Mouse (Mus musculus) left cerebral cortex, postnatal 10 days (tissue): ENCODE results near the gene Bud23. TPM values are rescaled to one million over a fixed set of nuclear protein-coding genes. Genes with fewer than 3 reads are reported as not detected.
"Not testable (repeated sequence)": the region's sequence is repeated elsewhere in the genome, so short reads cannot be mapped to it uniquely, and the experiment has no call there.

Experiments used
- DNase-seq, 2 experiments: peaks; one replicate each; pipeline ENCODE4 v3.0.0; 2021 to 2022; ENCODE audit warnings: low spot score in 2 of 2, mixed read lengths in 1 of 2; ENCODE audit errors: extremely low spot score in 1 of 2
- intact Hi-C: fragments of 180-260 bp; cut with DNase I; formaldehyde crosslinking; loops from one replicate; pipeline ENCODE4 v1.15.1; 2025
- total RNA-seq, 2 experiments: library from RNA; stranded (reverse); gene quantifications; 2 replicates each; pipeline ENCODE4 v1.2.3; 2021

The Bud23 gene
- 10 to 100 TPM; 39.7 to 50.1 TPM for total RNA-seq

DNA sequence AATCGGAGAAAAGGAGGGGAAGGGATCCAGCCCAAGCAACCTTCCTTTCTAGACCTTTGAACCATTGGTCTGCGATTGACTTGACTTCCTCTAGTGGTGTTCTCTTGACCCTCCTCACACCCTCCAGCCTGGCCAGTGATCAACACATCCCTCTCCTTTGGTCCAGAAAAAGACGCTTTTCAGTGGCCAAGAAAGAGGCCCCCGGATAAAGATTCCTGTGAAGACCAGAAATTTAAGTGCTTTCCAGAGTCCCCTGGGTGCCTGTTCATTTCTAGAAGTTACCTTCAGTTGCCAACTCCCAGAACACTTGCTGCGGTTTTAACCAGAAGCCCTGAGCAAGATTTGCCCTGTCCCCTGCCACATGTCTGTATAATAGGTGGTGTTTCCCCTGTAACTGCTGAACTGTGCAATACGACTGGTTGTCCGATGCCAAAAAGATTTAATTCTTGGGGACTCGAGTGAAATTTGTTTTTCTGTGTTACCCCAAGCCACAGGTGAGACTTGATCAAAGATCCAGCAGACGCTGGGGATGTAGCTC is at the start of gene Bud23:
TSS of gene Bud23 (minus strand) at position 51 of the 538 bp plus-strand sequence.
- intact Hi-C loops, result loop anchor here (5.0 kb wide), 1 partner anchor 43 kb away; the partner anchor contains the start of gene Stx1a

DNA sequence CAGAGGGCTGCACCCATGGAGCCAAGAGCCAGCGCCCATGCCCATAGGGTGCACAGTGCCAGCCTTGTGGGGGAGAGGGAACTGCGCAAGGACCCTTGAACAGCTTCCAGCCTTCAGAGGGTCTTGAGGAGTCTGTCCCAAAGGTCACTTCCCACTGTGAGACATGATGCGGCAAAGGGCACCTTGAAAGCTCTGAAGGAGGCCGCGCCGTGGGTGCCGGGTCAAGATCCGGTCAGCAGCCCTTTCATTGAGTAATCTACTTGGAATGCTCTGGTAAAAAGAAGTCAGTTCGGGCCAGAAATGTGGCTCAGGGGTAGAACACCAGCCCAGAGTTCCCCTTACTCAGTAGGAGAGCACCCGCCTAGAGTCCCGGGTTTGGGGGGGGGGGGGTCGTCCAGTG is 49.0 kb upstream of the Bud23 start:
- DNase-seq, result no peak
- intact Hi-C loops, result no loop called here

More for the DNA sequence above, at the start of gene Bud23:
- DNase-seq, result not testable (repeated sequence)

DNA sequence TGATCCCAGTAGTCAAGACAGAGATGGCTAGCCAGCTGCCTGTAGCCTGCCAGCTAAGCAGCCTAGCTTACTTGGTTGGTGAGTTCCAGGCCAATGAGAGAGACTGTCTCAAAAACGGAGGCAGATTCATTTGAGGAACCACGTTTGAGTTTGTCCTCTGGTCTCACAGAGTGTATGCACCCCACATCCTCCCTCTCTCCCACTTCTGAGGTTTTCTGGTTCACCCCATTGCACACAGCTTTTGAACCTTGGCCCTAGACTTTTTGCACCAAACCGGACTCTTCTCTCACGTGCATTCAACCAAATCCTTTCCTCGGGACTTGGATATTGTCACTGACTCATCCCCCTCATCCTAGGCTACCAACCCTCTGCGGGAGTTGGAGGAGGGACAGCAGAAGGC is 45.2 kb upstream of the Bud23 start:
- intact Hi-C loops, result loop anchor here (10.0 kb wide), 1 partner anchor 235 kb away; no protein-coding TSS in a partner anchor
- DNase-seq, result no peak

DNA sequence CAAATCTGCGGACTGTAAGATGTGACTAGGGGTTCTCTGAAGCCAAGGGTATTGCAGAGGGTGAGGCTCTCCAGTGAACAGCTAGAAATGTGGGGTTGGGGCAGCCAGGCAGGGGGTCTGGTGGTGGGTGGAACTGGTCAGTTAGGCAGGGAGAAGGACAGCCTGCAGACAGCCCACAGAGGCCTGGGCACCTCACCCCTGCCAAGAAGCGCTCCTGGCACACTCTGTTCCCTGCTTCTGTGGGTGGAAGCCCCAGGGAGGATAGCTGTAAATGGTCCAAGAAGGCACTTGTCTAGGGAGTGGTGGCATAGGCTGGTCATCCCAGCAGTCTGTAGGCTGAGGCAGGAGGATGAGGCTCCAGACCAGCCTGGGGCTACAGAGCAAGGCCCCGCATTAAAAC is 44.7 kb upstream of the Bud23 start:
- intact Hi-C loops, result loop anchor here (10.0 kb wide), 1 partner anchor 235 kb away; no protein-coding TSS in a partner anchor
- no peak for DNase-seq

DNA sequence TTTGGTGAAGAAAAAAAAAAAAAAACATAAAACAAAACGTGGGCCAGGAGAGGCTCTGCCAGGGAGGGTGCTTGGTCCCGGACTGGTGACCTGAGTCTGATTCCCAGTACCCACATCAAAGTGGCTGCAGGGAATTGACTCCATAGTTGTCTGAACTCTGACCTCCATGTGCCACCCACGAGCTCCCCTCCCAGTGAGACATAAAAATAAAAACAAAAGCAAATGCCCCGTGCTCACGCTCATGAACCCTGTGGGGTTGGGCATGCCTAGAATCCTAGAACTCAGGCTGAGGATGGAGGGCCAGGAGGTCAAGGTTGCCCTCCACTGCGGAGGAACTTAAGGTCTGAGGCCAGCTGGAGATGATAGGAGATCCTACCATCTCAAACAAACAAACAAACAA is 44.3 kb upstream of the Bud23 start:
- no peak for DNase-seq
- intact Hi-C loops, result loop anchor here (10.0 kb wide), 1 partner anchor 236 kb away; no protein-coding TSS in a partner anchor

DNA sequence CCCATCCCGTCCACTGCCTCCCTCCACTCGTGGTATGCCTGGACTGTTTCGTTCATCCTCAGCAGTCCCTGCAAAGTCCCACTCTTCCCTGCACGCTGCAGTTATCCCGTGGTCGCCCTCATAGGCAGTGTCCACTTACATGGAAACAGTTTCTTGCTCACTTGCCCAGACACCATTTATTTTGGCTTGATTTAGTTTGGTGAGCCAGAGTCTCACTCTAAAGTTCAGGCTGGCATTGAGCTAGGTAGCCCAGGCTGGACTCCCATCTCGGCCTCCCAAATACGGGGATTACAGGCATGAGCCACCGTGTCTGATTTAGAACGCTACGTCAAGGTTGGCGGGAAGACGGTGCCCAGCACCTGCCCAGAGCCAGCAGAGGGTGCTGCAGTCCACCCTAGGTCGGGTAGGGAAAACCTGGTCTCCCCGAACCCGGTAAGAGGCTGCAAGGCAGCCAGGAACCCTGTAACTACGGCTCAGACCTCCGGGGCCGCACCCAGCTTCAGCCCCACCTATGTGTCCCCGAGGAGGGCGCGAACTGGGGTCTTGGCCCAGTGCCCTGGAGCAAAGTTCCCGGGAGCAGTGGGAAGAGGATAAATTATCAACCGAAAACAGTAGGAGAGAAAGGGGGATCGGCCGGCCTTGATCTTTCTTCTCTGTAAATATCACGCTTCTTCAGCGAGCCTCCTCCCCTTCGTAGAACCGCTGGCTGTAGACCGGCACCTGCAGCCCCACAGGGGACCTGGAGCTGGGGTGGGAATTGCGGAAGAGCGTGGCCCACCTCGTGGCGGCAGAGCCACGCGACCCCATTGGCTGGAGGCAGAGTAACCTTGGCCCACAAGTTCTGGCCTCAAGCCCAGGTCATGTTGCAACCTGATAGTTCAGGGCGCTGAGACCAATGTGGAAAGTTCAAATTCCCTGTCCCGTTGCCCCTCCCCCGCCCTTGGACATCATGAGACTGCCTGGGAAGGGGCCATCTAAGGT is 43.1 kb upstream of the Bud23 start:
- peak in 1 of 2 experiments; percentile 46 for DNase-seq

DNA sequence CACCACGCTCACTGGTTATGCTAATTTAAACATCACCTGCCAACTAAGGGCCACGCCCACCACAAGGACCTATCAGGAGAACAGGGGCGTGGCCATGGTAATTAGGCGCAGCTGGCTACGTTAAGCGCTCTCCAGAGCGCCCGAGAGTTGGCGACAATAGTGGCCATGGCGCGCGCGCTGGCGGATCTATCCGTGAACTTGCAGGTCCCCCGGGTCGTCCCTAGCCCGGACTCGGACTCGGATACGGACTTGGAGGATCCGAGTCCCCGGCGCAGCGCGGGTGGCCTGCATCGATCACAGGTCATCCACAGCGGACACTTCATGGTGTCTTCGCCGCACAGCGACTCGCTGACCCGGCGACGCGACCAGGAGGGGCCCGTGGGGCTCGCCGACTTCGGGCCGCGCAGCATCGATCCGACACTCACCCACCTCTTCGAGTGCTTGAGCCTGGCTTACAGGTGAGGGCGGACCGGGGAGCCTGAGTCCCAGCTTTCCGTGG is 42.0 kb upstream of the Bud23 start:
- DNase-seq, result peak; percentile 48 to 86
- intact Hi-C loops, result loop anchor here (10.0 kb wide), 1 partner anchor 238 kb away; no protein-coding TSS in a partner anchor

More for the DNA sequence above, 43.1 kb upstream of the Bud23 start:
- intact Hi-C loops, result loop anchor here (10.0 kb wide), 1 partner anchor 237 kb away; no protein-coding TSS in a partner anchor

DNA sequence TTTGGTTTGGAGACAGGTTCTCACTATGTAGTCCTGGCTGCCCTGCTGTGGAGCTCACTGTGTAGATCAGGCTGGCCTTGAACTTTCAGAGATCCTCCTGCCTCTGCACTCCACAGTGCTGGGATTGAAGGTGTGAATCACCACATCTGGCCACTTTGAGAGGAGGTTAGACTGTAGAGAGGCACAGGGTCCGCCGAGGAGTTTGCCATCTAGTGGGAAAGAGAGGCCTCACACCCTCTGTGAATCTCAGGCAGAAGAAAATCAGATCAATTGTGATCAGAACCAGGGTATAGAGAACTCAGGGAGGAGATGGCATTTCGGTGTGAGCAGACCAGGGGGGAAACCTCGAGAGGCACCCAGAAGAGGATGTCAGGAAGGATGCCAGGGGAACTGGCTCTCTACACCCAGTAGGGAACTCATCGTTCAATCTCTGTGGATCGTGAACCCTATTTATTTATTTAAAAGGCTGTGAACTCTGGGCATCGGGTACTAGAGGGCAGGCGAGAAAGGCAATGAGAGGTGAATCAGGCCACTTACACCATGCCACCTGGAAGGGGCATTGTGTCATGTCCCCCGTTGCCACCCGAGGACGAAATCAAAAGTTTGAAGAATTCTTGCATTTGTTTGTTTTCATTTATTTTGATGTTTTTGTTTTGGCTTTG is 39.4 kb upstream of the Bud23 start:
- no peak for DNase-seq
- intact Hi-C loops, result loop anchor here (10.0 kb wide), 1 partner anchor 241 kb away; no protein-coding TSS in a partner anchor

DNA sequence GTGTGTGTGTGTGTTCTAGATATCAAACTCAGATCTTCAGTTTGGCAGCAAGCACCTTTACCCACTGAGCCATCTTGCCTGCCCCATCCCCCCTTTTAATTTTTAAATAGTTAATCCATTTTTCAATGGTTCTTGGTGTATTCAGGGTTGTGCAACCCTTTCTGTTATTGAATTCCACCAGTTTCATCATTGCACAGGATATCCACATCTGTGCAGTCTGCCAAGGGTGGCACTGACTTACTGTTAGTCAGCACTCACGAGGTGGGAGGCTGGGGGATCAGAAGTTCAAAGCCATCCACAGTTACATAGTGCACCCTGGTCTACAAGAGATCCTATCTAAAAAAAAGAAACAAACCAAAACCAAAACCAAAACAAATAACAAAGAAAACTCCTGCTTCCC is 36.2 kb upstream of the Bud23 start:
- intact Hi-C loops, result loop anchor here (10.0 kb wide), 1 partner anchor 244 kb away; no protein-coding TSS in a partner anchor
- DNase-seq, result no peak

DNA sequence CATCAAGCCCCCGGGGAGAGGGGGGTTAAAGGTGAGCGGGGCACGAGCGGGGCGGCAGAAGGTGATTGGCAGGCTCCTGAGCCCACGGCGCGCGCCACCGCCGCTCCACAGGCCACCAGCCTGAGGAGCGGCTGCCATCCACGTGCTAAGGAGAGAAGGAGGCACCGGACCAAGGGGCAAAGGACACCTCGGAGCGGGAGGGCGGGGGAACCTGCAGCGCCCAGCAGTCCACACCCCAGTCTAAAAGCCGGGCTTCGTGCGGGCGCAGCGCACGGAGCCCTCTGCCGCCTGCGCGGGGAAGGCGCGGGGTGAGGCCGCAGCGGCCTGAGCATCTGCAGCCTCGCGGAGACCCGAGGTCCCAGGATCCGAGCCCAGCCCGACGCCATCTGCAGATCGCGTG is 24.9 kb upstream of the Bud23 start, which contains the start of gene Mlxipl:
TSS of gene Mlxipl (plus strand) at position 238 of the 400 bp plus-strand sequence.
- no peak for DNase-seq
- intact Hi-C loops, result no loop called here

DNA sequence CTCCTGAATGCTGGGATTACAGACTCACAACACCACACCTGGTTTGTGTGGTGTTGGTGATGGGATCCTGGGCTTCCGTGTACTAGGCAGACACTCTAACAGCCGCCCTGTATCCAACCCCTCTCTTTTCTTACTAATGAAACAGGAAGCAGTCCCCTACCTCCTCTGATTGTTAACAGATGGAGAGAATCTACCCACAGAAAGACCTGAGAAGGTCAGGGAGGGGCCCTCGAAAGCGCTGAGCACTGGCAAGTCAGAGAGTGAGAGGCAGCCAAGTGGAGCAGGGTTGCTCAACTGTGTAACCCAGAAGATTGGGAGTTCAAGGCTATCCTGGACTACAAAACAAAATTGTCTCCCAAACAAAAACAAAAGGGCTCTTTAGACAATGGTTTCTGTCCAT is 22.1 kb upstream of the Bud23 start:
- intact Hi-C loops, result no loop called here
- no peak for DNase-seq

DNA sequence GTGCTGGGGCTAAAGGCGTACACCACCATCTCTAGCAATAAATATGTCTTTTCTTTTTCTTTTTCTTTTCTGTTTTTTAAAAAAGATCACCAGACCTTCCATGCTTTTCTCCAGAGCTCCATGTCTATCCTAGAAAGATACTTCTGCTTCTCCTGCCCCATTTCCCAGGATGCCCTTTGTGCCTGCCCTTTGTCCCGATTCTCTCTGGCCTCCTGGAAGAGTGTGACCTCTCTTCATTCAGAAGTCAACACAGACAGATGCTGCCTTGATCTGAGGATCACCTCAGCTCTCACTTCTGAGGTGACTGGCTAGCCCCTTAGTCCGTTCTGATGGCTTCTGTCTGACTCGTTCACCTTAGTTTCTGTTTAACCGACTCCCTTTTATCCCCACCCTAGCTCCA is 15.8 kb upstream of the Bud23 start:
- DNase-seq, result no peak
- intact Hi-C loops, result no loop called here

DNA sequence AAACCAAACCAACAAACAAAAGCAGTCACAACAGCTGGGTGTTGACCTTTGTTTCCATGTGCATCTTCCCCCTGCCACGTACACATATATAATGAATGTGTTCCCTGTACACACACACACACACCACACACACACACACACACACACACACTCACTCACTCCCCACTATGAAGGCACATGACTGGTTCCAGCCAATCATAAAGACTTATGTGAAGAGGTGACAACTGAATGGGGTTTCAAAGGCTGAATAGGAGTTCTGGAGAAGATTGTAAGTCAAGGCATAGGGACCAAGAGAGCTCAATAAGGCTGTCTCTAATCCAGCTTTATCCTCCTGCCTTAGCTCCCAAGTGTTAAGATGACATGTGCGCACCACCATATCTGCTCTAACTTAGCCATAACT is 14.8 kb upstream of the Bud23 start:
- no peak for DNase-seq
- intact Hi-C loops, result loop anchor here (5.0 kb wide), 1 partner anchor 62 kb away; no protein-coding TSS in a partner anchor

DNA sequence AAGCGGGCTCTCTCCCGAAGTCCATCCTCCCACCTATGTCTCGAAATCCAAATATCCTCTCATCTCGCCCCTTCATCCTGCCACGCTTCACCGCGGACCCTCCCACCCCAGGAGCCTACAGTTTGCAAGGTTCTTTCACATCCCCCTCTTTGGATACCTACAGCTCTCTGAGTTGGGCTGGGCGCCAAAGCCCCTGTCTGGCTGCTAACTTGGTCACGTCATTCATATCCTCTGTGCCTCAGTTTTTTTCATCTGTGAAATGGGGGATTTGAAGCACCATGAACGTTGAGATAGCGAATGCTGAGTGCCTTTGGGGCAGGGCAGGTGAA is 13.7 kb upstream of the Bud23 start:
- DNase-seq, result no peak
- intact Hi-C loops, result loop anchor here (5.0 kb wide), 1 partner anchor 61 kb away; no protein-coding TSS in a partner anchor

DNA sequence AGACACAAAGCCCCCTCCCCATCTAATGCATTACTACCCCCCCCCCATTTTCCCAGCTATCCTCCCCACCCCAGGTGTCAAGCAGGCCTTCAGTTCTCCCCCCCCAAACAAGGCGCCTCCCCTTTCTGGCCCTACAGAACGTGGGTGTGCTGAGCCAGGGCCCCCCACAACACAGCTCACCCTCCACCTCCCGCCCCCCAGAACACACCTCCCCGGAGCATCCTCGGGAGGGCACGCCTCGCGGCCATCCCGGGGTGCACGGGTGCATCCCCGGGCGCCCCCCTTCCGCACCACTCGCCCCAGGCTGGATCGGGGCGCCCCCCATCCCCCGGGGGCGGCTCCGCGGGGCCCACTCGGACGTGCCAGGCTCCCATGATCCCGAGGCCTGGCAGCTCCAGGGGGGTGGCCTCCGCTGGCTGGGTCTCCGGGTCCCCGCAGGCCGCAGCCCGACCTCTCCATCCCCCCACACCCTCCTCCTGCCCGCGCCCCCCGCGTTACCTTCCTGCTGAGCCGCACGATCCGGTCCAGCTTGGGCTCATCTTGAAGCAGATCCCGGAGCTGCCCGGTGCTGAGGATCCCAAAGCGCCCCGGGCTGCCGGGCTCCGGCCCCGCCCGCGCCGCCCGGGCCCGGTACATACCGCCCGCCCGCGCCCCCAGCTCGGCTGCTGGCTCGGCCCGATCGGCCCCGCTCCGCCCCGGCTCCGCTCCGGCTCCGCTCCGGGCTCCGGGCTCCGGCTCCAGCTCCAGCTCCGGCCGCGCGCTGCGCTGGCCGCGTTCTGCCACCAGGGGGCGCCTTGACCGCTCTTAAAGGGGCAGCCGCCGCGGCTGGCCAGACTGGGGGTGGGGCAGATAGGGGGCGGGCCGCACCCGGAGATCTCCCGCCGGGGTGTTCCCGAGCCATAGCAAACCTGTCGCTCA is 13.1 kb upstream of the Bud23 start, which contains the start of gene Vps37d:
TSS of gene Vps37d (minus strand) at position 703 of the 918 bp plus-strand sequence.
- intact Hi-C loops, result loop anchor here (5.0 kb wide), 1 partner anchor 61 kb away; no protein-coding TSS in a partner anchor
- DNase-seq, result peak; percentile 88 to 94

DNA sequence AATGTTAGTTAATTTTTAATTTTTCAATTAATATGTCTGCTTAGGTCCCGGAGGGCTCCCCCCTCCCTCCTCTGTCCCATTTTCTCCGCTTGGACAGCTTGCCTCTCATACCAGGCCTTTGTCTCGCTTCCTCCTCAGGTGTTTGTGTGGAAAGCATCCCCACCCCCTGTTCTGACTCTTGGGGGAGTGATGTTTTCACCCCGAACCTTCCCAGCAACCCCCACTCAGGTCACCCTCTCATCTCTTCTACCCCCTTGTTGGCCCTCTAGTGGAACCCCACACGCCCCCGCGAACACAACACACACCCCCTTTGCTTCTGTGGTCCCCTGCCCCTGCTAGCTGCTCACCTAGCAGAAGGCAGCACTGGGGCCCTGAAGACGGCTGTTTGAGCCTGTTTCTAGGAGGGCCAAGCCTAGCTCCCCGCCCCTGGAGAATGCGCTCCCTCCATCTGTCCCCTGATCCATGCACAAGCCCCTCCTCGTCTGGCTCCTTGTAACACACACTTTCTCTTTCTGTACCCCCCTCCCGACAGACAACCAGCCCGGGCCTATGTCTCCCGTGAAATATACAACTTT is 12.3 kb upstream of the Bud23 start:
- intact Hi-C loops, result loop anchor here (5.0 kb wide), 1 partner anchor 60 kb away; no protein-coding TSS in a partner anchor
- DNase-seq, result peak in 1 of 2 experiments; percentile 63

DNA sequence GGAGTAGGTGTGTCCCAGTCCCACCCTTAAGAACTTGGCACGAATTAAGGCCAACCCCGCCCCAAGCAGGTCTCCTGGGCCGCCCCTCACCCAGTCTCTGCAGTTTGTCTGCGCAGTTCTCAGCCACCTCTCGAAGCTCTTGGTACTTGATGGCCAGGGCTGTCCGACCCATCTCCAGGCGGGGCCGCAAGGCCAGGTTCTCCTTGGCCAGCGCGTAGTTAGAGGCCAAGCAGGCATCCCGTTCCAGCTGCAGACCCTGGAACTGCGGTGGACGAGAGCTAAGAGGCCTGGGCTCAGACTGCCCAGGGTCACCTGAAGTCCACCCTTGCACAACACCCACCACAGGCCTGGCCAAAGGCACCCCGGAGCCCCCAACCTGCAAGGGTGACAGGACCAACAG is 11.6 kb upstream of the Bud23 start:
- intact Hi-C loops, result loop anchor here (5.0 kb wide), 1 partner anchor 59 kb away; no protein-coding TSS in a partner anchor
- peak in 1 of 2 experiments; percentile 45 for DNase-seq
